Mouse (Mus musculus): ENCODE data around the gene Antxr2. TPM values are rescaled to one million over a fixed set of nuclear protein-coding genes. Genes with fewer than 3 reads are reported as not detected.

Antxr2 gene
- polyA plus RNA-seq, 1 experiment from 2014 or later, result 22.2 TPM

Other genes with a start within 250 kb of the Antxr2 start
- 0.22 TPM in 1 of 2 replicates, not detected in the other for gene Prdm8, start 136.2 kb upstream of the Antxr2 start, polyA plus RNA-seq (2014; fragmentation: Nextera tagmentation; extraction: Ambion mirVana)
- 3.6 and 4.1 TPM in 2 replicates for gene Fgf5, start 223.1 kb upstream of the Antxr2 start, polyA plus RNA-seq (2014; fragmentation: Nextera tagmentation; extraction: Ambion mirVana)